10 mouse cellular contexts compared by ENCODE assay signal in the genomic region with DNA sequence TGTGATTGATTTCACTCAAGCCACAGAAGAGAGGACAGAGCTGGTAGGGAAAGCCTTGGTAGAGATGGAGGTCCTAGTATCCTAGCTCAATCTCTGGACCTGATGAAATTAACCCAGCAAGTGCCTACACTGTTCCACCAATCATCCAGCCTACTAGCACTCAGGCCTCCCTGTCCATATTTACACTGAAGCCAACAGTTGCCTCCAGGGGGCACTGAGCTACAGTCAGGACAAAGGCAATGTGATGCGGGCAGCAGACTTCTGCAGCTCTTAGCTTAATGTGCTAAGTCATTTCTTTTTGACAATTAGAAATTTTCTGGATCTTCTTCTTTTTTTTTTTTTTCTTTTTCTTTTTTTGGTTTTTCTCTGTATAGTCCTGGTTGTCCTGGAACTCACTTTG. TPM values are rescaled to one million over a fixed set of nuclear protein-coding genes. Genes with fewer than 3 reads are reported as not detected.
DNase-seq lines count a peak whose midpoint lies in the region; ATAC-seq and TF ChIP-seq lines count a peak whose summit lies in the region.
"Had no signal": no experiment of that assay in that cellular context is flagged by ENCODE, and none has a peak within 500 bp of the region (broad histone marks: within the 10 kb centered on the region; RNA-seq: fewer than 3 reads in every experiment).

No protein-coding gene starts in this region.

- no peak for DNase-seq in cerebellum, adult 2 months
- DNase-seq in liver, result peak; percentile 21
- peak; percentile 40 for DNase-seq in adipocyte (ENCODE audit: low spot score)
- DNase-seq in lung, postnatal 36 days, result peak; percentile 57
- DNase-seq in layer of hippocampus, postnatal 36 days, result no peak
- no peak for DNase-seq in cerebellum, adult 11-12 months
- DNase-seq: gastrocnemius, postnatal 36 days had no signal

- H3K27ac ChIP-seq in cerebellum, adult 2 months (ENCODE audit: insufficient read depth, low read length), result no peak overlapping the region
- no peak overlapping the region for H3K27ac ChIP-seq in liver, embryonic 12.5 days

- peak; percentile 23; the same call in 1 of the 2 replicates for TF ChIP-seq CTCF in cerebellum, adult 2 months (IDR thresholded peaks at IDR 0.05; ENCODE audit: borderline replicate concordance, insufficient read depth, low read depth, low read length)

- no peak overlapping the region for H3K4me2 ChIP-seq in liver, embryonic 12.5 days

- WGBS in cerebellum, adult 2 months, result 65% methylated on average over 1 of the region's 1 CpGs
- 94% methylated on average over 1 of the region's 1 CpGs for WGBS in liver, embryonic 12.5 days (ENCODE audit: insufficient replicate concordance)

- H3K9ac ChIP-seq in liver, embryonic 12.5 days, result no peak overlapping the region

- no peak for TF ChIP-seq POLR2A in cerebellum, adult 2 months (IDR thresholded peaks at IDR 0.05; ENCODE audit: borderline replicate concordance, insufficient read depth, low read length)

- no peak overlapping the region for H3K4me3 ChIP-seq in cerebellum, adult 2 months (replicated peaks; ENCODE audit: insufficient read depth, low read depth, low read length)
- no peak overlapping the region for H3K4me3 ChIP-seq in liver, embryonic 12.5 days
- H3K4me3 ChIP-seq: megakaryocyte, embryonic 14.5 days had no signal

- H3K9me3 ChIP-seq in liver, embryonic 12.5 days (replicated peaks), result no peaks in the 10 kb centered on the region
- H3K9me3 ChIP-seq: megakaryocyte, embryonic 14.5 days had no signal

- ATAC-seq in cerebellum, adult (ENCODE audit: insufficient number of reproducible peaks, low FRiP score, low TSS enrichment), result no peak
- no peak for ATAC-seq in liver, embryonic 12.5 days

- peaks cover 97% of the 10 kb centered on the region for H3K36me3 ChIP-seq in liver, embryonic 12.5 days

- H3K27me3 ChIP-seq in cerebellum, adult 2 months (ENCODE audit: control insufficient read depth, insufficient read depth, low read length), result no peaks in the 10 kb centered on the region
- no peaks in the 10 kb centered on the region for H3K27me3 ChIP-seq in liver, embryonic 12.5 days (replicated peaks)
- H3K27me3 ChIP-seq: megakaryocyte, embryonic 14.5 days had no signal

- H3K4me1 ChIP-seq in cerebellum, adult 2 months (ENCODE audit: control insufficient read depth, insufficient read depth, low read length), result no peaks in the 10 kb centered on the region
- peaks cover 7% of the 10 kb centered on the region; the same call in 1 of the 2 replicates for H3K4me1 ChIP-seq in liver, embryonic 12.5 days

RNA-seq across cellular contexts. Expression of gene 4931406P16Rik, which starts 38.6 kb away (rescaled TPM):
- polyA plus RNA-seq in cerebellum, adult 2 months (2012; rRNA removed), result 32.8 and 35.9 TPM in 2 replicates
- polyA plus RNA-seq in liver, embryonic 12.5 days (2016; fragmentation: Nextera tagmentation; extraction: Ambion mirVana), result 19.6 and 22.0 TPM in 2 replicates
- 10 to 100 TPM; 36.5 to 42.3 TPM for total RNA-seq in layer of hippocampus, postnatal 36 days (2021)

RNA-seq across cellular contexts. Expression of gene Lsm14a, which starts 41.1 kb away (rescaled TPM):
- 66.5 and 76.7 TPM in 2 replicates for polyA plus RNA-seq in cerebellum, adult 2 months (2012; rRNA removed)
- 64.1 and 64.3 TPM in 2 replicates for polyA plus RNA-seq in liver, embryonic 12.5 days (2016; fragmentation: Nextera tagmentation; extraction: Ambion mirVana)
- 10 to 100 TPM; 84.8 to 85.5 TPM for total RNA-seq in layer of hippocampus, postnatal 36 days (2021)

Comparison
In these comparisons a context has a peak if more than half of its experiments do, and no peak if none do; other contexts are left out.
1. DNase-seq: peak in liver (single experiment), adipocyte (single experiment) and lung, postnatal 36 days (single experiment); none in cerebellum, adult 2 months (0 of 2), layer of hippocampus, postnatal 36 days (0 of 2) and cerebellum, adult 11-12 months (single experiment).